Mouse (Mus musculus) neural tube, embryonic 15.5 days (tissue): ENCODE measurements at regions not wholly inside any gene's neighbourhood (a gene's known extent, or its start where the extent isn't known, plus 50 kb on each side); places are given as distances from the start of the nearest gene placed in this dataset.

Source experiments
- ATAC-seq: fragments of 200-750 bp; cut with Nextera tagmentation; 2 replicates; pipeline ENCODE4 v1.8.0; 2017; ENCODE audit warnings: mild to moderate bottlenecking, moderate TSS enrichment, moderate library complexity; ENCODE audit not compliant: low FRiP score
- H3K27ac ChIP-seq: fragments of 300-500 bp; sonication (generic); replicated peaks from 2 replicates; pipeline ENCODE4 v1.5.1; 2015; ENCODE audit warnings: mild to moderate bottlenecking, inconsistent platforms
- H3K27me3 ChIP-seq: fragments of 300-500 bp; sonication (generic); replicated peaks from 2 replicates; pipeline ENCODE4 v1.6.1; 2015; ENCODE audit warnings: inconsistent platforms
- H3K36me3 ChIP-seq: fragments of 300-500 bp; sonication (generic); 2 replicates; pipeline ENCODE4 v1.6.1; 2015; ENCODE audit warnings: inconsistent platforms
- H3K4me1 ChIP-seq: fragments of 300-500 bp; sonication (generic); 2 replicates; pipeline ENCODE4 v1.6.1; 2015; ENCODE audit warnings: inconsistent platforms
- H3K4me2 ChIP-seq: fragments of 300-500 bp; sonication (generic); 2 replicates; pipeline ENCODE4 v1.6.1; 2015; ENCODE audit warnings: inconsistent platforms, mild to moderate bottlenecking, moderate library complexity
- H3K4me3 ChIP-seq: fragments of 300-500 bp; sonication (generic); replicated peaks from 2 replicates; pipeline ENCODE4 v1.5.1; 2015; ENCODE audit warnings: mild to moderate bottlenecking, inconsistent platforms
- H3K9ac ChIP-seq: fragments of 300-500 bp; sonication (generic); replicated peaks from 2 replicates; pipeline ENCODE4 v1.6.1; 2015; ENCODE audit warnings: mild to moderate bottlenecking, inconsistent platforms
- H3K9me3 ChIP-seq: fragments of 300-500 bp; sonication (generic); replicated peaks from 2 replicates; pipeline ENCODE4 v1.6.1; 2016; ENCODE audit warnings: inconsistent platforms
- WGBS: fragments of 180-500 bp; shearing (Covaris S2); methylation state at CpG from one replicate; pipeline ENCODE4 v1.1.7; 2015; ENCODE audit warnings: mixed read lengths; 5-methylcytosine and 5-hydroxymethylcytosine counted together

GRCm38 (mm10) chr1:33042424-33042823 lies 495.3 kb upstream of the Gm5415 start:
- Histone ChIP-seq H3K27me3 (no peaks in the 10 kb centered on the region), H3K4me1 (no peaks in the 10 kb centered on the region), H3K4me3 (no peak overlapping the region), H3K27ac (no peak overlapping the region), H3K4me2 (no peak overlapping the region), H3K9ac (no peak overlapping the region), H3K9me3 (no peaks in the 10 kb centered on the region), H3K36me3 (no peaks in the 10 kb centered on the region)
- ATAC-seq, result no peak
- WGBS, result 11% methylated on average over 2 of the region's 2 CpGs

DNA sequence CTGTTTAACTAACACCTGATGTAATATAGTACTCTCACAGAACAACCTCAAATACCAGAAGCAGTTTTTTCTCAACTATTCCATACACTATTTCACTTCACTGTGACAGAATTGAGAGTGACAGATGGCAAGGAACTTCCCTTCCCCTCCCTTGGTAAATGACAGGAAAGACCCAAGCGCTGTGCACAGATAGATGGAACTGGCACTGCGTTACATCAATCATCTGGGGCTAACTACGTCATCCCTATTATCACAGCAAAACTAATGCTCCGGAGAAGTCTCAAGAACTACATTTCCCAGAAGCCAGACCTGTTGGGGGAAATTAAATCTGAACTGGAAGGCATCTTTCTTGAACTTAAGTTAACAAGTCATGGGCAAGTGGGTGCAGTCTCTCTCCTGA lies 493.6 kb upstream of the Gm5415 start:
- Histone ChIP-seq H3K4me2 (no peak overlapping the region), H3K4me3 (no peak overlapping the region), H3K27ac (no peak overlapping the region), H3K4me1 (no peaks in the 10 kb centered on the region), H3K27me3 (no peaks in the 10 kb centered on the region), H3K9me3 (no peaks in the 10 kb centered on the region), H3K36me3 (no peaks in the 10 kb centered on the region), H3K9ac (no peak overlapping the region)
- ATAC-seq, result no peak
- WGBS, result 84% methylated on average over 4 of the region's 4 CpGs

DNA sequence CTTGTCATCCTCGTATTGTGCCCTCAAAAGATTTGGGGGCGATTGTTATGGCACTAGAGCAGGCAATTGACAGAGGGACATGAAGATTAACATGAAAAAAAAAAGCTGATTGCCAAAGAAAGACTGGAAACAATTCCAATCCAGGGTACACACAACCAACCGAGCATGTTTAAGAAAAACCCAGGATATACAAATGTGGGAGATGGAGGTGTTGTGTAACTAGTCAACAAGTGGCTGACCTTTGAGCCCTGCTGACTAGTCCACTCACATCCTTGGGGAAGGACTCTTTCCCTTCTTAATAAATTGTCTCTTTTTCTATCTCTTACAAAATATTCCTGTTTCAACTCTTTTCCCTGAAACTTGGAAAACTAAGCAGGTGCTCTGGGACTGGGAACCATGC lies 484.9 kb upstream of the Gm5415 start:
- ATAC-seq, result no peak
- WGBS, result 81% methylated on average over 3 of the region's 3 CpGs

GRCm38 (mm10) chr1:33026683-33027415 lies 479.8 kb upstream of the Gm5415 start:
- H3K9me3 ChIP-seq, result no peaks in the 10 kb centered on the region
- WGBS, result 61% methylated on average over 8 of the region's 8 CpGs
- no peak overlapping the region for H3K4me3 ChIP-seq
- H3K36me3 ChIP-seq, result no peaks in the 10 kb centered on the region
- no peak overlapping the region for H3K4me2 ChIP-seq
- no peaks in the 10 kb centered on the region for H3K27me3 ChIP-seq
- no peak overlapping the region for H3K9ac ChIP-seq
- ATAC-seq, result no peak
- H3K4me1 ChIP-seq, result no peaks in the 10 kb centered on the region
- H3K27ac ChIP-seq, result no peak overlapping the region

More for the DNA sequence above, 484.9 kb upstream of the Gm5415 start:
- Histone ChIP-seq H3K9ac (no peak overlapping the region), H3K27me3 (no peaks in the 10 kb centered on the region), H3K9me3 (no peaks in the 10 kb centered on the region), H3K4me1 (no peaks in the 10 kb centered on the region), H3K4me2 (no peak overlapping the region), H3K27ac (no peak overlapping the region), H3K4me3 (no peak overlapping the region), H3K36me3 (no peaks in the 10 kb centered on the region)

DNA sequence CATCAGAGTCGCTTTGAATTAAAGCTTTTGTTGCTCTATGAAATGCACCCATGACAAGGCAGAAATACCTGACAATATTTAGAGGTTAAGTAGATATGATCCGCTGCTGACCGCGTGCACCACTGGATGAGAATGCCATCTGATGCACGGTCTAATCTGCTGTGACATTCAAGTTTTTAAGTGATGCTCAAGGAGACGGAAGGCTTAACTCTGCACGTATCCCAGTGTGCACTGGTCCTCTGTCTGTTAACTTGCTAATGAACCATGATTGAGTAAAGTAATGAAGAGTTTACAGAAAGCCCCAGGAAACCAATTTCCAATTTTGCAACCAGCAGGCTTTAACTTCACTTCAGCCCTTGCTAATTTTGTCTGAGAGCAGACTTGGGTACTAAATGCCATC lies 478.3 kb upstream of the Gm5415 start:
- no peaks in the 10 kb centered on the region for H3K9me3 ChIP-seq
- no peak overlapping the region for H3K4me3 ChIP-seq
- H3K27ac ChIP-seq, result no peak overlapping the region
- 64% methylated on average over 7 of the region's 7 CpGs for whole genome bisulfite sequencing
- no peak overlapping the region for H3K9ac ChIP-seq
- H3K36me3 ChIP-seq, result no peaks in the 10 kb centered on the region
- ATAC-seq, result peak; percentile 57; the same call in 1 of the 2 replicates
- no peaks in the 10 kb centered on the region for H3K27me3 ChIP-seq
- H3K4me2 ChIP-seq, result no peak overlapping the region
- H3K4me1 ChIP-seq, result no peaks in the 10 kb centered on the region

GRCm38 (mm10) chr1:33022852-33023251 lies 475.8 kb upstream of the Gm5415 start:
- no peak overlapping the region for H3K4me2 ChIP-seq
- H3K9ac ChIP-seq, result no peak overlapping the region
- 82% methylated on average over 4 of the region's 4 CpGs for WGBS
- H3K27me3 ChIP-seq, result no peaks in the 10 kb centered on the region
- H3K36me3 ChIP-seq, result no peaks in the 10 kb centered on the region
- no peaks in the 10 kb centered on the region for H3K4me1 ChIP-seq
- no peak overlapping the region for H3K27ac ChIP-seq
- no peak overlapping the region for H3K4me3 ChIP-seq
- ATAC-seq, result no peak
- no peaks in the 10 kb centered on the region for H3K9me3 ChIP-seq

- H3K9me3 ChIP-seq, result no peaks in the 10 kb centered on the region
- H3K9ac ChIP-seq, result no peak overlapping the region
- no peaks in the 10 kb centered on the region for H3K27me3 ChIP-seq
- no peaks in the 10 kb centered on the region for H3K4me1 ChIP-seq
- no peak overlapping the region for H3K4me3 ChIP-seq
- ATAC-seq, result no peak
- H3K36me3 ChIP-seq, result no peaks in the 10 kb centered on the region
- WGBS, result 70% methylated on average over 3 of the region's 3 CpGs
- no peak overlapping the region for H3K27ac ChIP-seq
- no peak overlapping the region for H3K4me2 ChIP-seq
These were observed 456.9 kb upstream of the Gm5415 start for GRCm38 (mm10) chr1:33003992-33004391.

DNA sequence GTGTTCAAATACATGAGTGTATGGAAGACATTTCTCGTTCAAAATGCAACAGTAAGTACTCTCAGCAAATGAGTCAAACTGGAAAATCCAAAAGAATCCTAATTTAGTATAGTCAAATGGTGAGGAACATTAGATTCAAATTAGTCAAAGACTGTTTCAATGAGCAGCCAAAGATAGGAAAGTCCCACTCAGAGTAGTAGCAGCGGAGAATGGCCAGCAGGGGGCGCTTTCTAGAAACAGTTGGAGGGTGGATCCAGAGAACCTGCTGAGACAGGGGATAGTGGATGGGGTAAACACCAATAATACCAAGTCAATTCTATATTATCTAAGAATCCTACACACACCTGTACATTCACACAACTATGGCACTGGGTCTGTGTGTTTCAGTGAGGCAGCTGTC lies 417.9 kb upstream of the Gm5415 start:
- no peak overlapping the region for H3K4me3 ChIP-seq
- H3K9ac ChIP-seq, result no peak overlapping the region
- H3K27me3 ChIP-seq, result no peaks in the 10 kb centered on the region
- 74% methylated on average over 3 of the region's 3 CpGs for WGBS
- no peaks in the 10 kb centered on the region for H3K4me1 ChIP-seq
- H3K27ac ChIP-seq, result no peak overlapping the region
- no peak overlapping the region for H3K4me2 ChIP-seq
- no peak for ATAC-seq
- H3K36me3 ChIP-seq, result no peaks in the 10 kb centered on the region
- H3K9me3 ChIP-seq, result no peaks in the 10 kb centered on the region

GRCm38 (mm10) chr1:32959316-32959715 lies 412.2 kb upstream of the Gm5415 start:
- WGBS, result 90% methylated on average over 6 of the region's 6 CpGs
- H3K4me3 ChIP-seq, result no peak overlapping the region
- no peaks in the 10 kb centered on the region for H3K9me3 ChIP-seq
- no peaks in the 10 kb centered on the region for H3K27me3 ChIP-seq
- H3K4me1 ChIP-seq, result no peaks in the 10 kb centered on the region
- no peak overlapping the region for H3K9ac ChIP-seq
- H3K27ac ChIP-seq, result no peak overlapping the region
- no peak overlapping the region for H3K4me2 ChIP-seq
- no peak for ATAC-seq
- no peaks in the 10 kb centered on the region for H3K36me3 ChIP-seq

DNA sequence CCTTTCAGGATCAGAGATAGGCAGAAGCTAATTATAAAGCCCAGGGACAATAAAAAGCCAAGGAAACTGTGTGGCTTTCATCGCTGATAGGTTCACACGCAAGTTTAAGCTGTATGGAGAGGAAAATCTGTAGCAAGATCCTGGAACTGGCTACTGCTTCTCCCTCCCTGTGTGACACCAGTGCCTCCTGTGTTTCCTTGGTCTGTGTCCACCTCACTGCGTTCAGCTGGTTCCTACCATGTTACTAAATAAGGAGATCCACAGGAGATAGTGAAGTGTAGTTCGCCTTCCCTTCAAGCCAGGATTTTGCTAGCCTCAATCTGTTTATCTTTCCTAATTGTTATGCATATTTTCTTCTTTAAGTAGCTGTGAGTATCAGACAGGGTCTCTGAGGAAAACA lies 399.2 kb upstream of the Gm5415 start:
- no peak overlapping the region for H3K27ac ChIP-seq
- H3K4me2 ChIP-seq, result no peak overlapping the region
- H3K27me3 ChIP-seq, result no peaks in the 10 kb centered on the region
- no peaks in the 10 kb centered on the region for H3K4me1 ChIP-seq
- H3K9me3 ChIP-seq, result no peaks in the 10 kb centered on the region
- WGBS, result 76% methylated on average over 4 of the region's 4 CpGs
- no peak for ATAC-seq
- H3K4me3 ChIP-seq, result no peak overlapping the region
- no peak overlapping the region for H3K9ac ChIP-seq
- no peaks in the 10 kb centered on the region for H3K36me3 ChIP-seq

DNA sequence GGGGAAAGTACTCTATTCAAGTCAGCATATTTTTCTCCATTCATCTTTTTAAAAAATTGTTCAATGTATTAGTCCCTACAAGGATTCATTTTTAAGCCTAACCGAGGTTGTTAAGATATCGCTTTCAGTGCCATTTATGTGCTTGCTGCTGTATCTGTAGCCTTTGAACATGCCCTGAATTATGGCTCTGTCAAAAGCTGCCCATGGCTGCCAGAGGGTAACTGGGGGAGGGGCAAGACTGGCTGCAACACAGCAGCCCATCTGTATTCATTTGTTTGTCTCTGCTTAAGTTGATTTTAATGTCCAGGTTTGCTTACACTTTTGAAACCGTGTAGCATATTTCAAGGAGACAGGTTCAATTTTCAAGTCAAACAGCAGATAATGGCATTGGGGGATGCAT lies 383.3 kb upstream of the Gm5415 start:
- Histone ChIP-seq H3K36me3 (no peaks in the 10 kb centered on the region), H3K27me3 (no peaks in the 10 kb centered on the region), H3K4me1 (0 out of 2 replicates have a peak, but pooled peaks cover 7% of the 10 kb centered on the region), H3K9me3 (no peaks in the 10 kb centered on the region), H3K9ac (no peak overlapping the region), H3K4me2 (no peak overlapping the region), H3K27ac (no peak overlapping the region), H3K4me3 (no peak overlapping the region)
- 39% methylated on average over 3 of the region's 3 CpGs for WGBS
- ATAC-seq, result no peak; the same call in 1 of the 2 replicates

DNA sequence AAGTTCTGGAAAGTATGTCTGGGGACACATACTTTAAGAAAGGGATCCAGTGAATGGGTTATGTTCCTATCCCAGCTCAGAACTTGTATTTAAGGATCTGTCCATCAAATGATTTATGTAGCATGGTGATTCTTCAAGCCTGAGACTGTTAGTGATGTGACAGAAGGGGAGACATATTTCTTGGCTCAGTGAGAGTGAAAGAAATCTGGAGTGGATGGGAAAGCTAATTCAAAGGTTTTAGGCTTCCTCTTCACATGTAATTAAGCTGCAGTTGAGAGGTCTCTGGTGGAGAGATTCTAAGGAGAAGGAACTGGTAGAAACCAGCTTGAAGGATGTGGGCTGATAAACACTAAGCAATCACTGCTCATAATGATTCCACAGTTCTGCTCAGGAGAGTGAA lies 355.3 kb upstream of the Gm5415 start:
- H3K27ac ChIP-seq, result no peak overlapping the region
- no peak overlapping the region for H3K4me3 ChIP-seq
- ATAC-seq, result no peak
- H3K36me3 ChIP-seq, result no peaks in the 10 kb centered on the region
- no peaks in the 10 kb centered on the region for H3K9me3 ChIP-seq
- H3K4me2 ChIP-seq, result no peak overlapping the region
- no peaks in the 10 kb centered on the region for H3K27me3 ChIP-seq
- H3K9ac ChIP-seq, result no peak overlapping the region
- no peaks in the 10 kb centered on the region for H3K4me1 ChIP-seq

DNA sequence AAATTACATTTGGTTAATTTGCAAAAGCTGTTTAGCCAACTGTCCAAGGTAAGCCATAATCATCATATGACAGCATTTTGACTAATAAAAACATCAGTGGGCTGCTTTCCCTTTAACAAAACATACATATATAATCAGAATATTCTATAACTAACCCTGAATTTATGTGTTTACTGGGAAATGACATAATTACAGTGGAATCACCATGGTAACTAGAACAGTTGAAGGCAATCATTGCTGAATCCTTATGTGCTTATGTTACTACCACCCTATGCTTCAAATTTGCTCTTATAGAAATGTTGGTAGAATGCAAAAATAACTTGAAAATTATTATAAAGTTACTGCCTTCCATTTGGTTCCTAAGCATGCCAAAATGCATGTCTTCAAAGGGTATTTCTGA lies 340.6 kb upstream of the Gm5415 start:
- Histone ChIP-seq H3K4me3 (no peak overlapping the region), H3K9me3 (no peaks in the 10 kb centered on the region), H3K27ac (no peak overlapping the region), H3K27me3 (no peaks in the 10 kb centered on the region), H3K9ac (no peak overlapping the region), H3K4me2 (no peak overlapping the region), H3K4me1 (no peaks in the 10 kb centered on the region), H3K36me3 (no peaks in the 10 kb centered on the region)
- no peak for ATAC-seq
